Mouse (Mus musculus) heart, postnatal 0 days (tissue): ENCODE data around the gene Stxbp4.

ENCODE experiments used
- CTCF ChIP-seq: IDR thresholded peaks from 2 replicates; pipeline ENCODE4 v1.5.1; 2016; ENCODE audit warnings: antibody characterized with exemption, control low read depth, low read depth
- EP300 ChIP-seq: IDR thresholded peaks from 2 replicates; pipeline ENCODE4 v1.6.1; 2016; ENCODE audit warnings: antibody characterized with exemption, low read depth

DNA sequence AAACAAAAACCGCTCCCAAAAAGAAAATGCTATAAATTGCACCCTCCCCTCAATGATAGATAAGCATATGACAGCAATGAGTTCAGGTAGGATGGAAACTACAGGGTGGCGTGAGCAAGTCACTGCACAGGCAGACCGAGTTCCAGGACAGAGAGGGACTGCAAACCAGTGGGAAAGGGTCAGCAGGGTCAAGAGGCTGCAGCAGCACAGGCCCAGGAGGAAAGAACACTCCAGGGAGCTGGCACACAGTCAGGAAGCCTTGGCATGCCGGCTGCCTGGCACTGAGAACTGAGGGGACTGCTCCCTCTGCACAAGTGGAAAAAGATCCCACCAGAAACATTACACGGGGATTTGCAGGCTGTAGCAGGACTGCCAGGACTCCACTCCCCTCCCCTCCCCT, 139.4 kb downstream of the Stxbp4 start:
- TF ChIP-seq CTCF (no peak), EP300 (no peak)
